Mouse (Mus musculus) embryonic facial prominence, embryonic 14.5 days (tissue): ENCODE measurements at regions not wholly inside any gene's neighbourhood (a gene's known extent, or its start where the extent isn't known, plus 50 kb on each side); places are given as distances from the start of the nearest gene placed in this dataset.

Source experiments
- ATAC-seq: fragments of 200-750 bp; cut with Nextera tagmentation; 2 replicates; pipeline ENCODE4 v1.8.0; 2017; ENCODE audit warnings: low read depth, moderate number of reproducible peaks, moderate TSS enrichment
- DNase-seq: peaks from one replicate; pipeline ENCODE4 v3.0.0-alpha.2; 2015; ENCODE audit warnings: low spot score
- H3K27ac ChIP-seq: fragments of 300-500 bp; sonication (generic); replicated peaks from 2 replicates; pipeline ENCODE4 v1.5.1; 2014; ENCODE audit warnings: low read depth, mild to moderate bottlenecking, low read length, moderate library complexity
- H3K27me3 ChIP-seq: fragments of 300-500 bp; sonication (generic); replicated peaks from 2 replicates; pipeline ENCODE4 v1.6.1; 2014; ENCODE audit warnings: low read length; ENCODE audit not compliant: control insufficient read depth, insufficient read depth
- H3K36me3 ChIP-seq: fragments of 300-500 bp; sonication (generic); 2 replicates; pipeline ENCODE4 v1.6.1; 2014; ENCODE audit warnings: low read length, mixed read lengths; ENCODE audit not compliant: control insufficient read depth, insufficient read depth
- H3K4me1 ChIP-seq: fragments of 300-500 bp; sonication (generic); 2 replicates; pipeline ENCODE4 v1.6.1; 2014; ENCODE audit warnings: antibody characterized with exemption, low read length; ENCODE audit not compliant: control insufficient read depth, insufficient read depth
- H3K4me2 ChIP-seq: fragments of 300-500 bp; sonication (generic); 2 replicates; pipeline ENCODE4 v1.6.1; 2014; ENCODE audit warnings: low read depth, mild to moderate bottlenecking, low read length, moderate library complexity, mixed read lengths
- H3K4me3 ChIP-seq: fragments of 300-500 bp; sonication (generic); 2 replicates; pipeline ENCODE4 v1.5.1; 2014; ENCODE audit warnings: low read depth, mild to moderate bottlenecking, low read length
- H3K9ac ChIP-seq: fragments of 300-500 bp; sonication (generic); 2 replicates; pipeline ENCODE4 v1.6.1; 2014; ENCODE audit warnings: low read depth, mild to moderate bottlenecking, low read length, moderate library complexity, mixed read lengths
- H3K9me3 ChIP-seq: fragments of 300-500 bp; sonication (generic); 2 replicates; pipeline ENCODE4 v1.6.1; 2016; ENCODE audit warnings: low read length; ENCODE audit not compliant: control insufficient read depth
- WGBS: fragments of 180-500 bp; shearing (Covaris S2); extraction: QIAGEN DNeasy Blood & Tissue Kit; methylation state at CpG from one replicate; pipeline ENCODE4 v1.1.7; 2014; 5-methylcytosine and 5-hydroxymethylcytosine counted together

- WGBS = 86% methylated on average over 2 of the region's 2 CpGs
- H3K27me3 ChIP-seq = no peaks in the 10 kb centered on the region
- DNase-seq (no peak), ATAC-seq (no peak)
- H3K9ac ChIP-seq = no peak overlapping the region
- no peaks in the 10 kb centered on the region for H3K4me1 ChIP-seq
- H3K27ac ChIP-seq = no peak overlapping the region
- H3K4me2 ChIP-seq = no peak overlapping the region
- H3K36me3 ChIP-seq = no peaks in the 10 kb centered on the region
- H3K9me3 ChIP-seq = no peaks in the 10 kb centered on the region
- H3K4me3 ChIP-seq = no peak overlapping the region
Measured at GRCm38 (mm10) chr6:101793986-101794385, 416.3 kb upstream of the Pdzrn3 start.

GRCm38 (mm10) chr6:101777864-101778263, 400.2 kb upstream of the Pdzrn3 start:
- Histone ChIP-seq H3K9ac (no peak overlapping the region), H3K9me3 (0 out of 2 replicates have a peak, but pooled peaks cover 4% of the 10 kb centered on the region), H3K27me3 (no peaks in the 10 kb centered on the region), H3K4me1 (no peaks in the 10 kb centered on the region), H3K4me2 (no peak overlapping the region), H3K4me3 (no peak overlapping the region), H3K36me3 (no peaks in the 10 kb centered on the region), H3K27ac (no peak overlapping the region)
- WGBS = 93% methylated on average over 3 of the region's 3 CpGs
- no peak for DNase-seq
- no peak for ATAC-seq

- Histone ChIP-seq H3K9ac (no peak overlapping the region), H3K4me1 (no peaks in the 10 kb centered on the region), H3K36me3 (no peaks in the 10 kb centered on the region), H3K4me2 (no peak overlapping the region), H3K9me3 (0 out of 2 replicates have a peak, but pooled peaks cover 8% of the 10 kb centered on the region), H3K27me3 (no peaks in the 10 kb centered on the region), H3K27ac (no peak overlapping the region), H3K4me3 (no peak overlapping the region)
- ATAC-seq (no peak), DNase-seq (no peak)
- WGBS = 32% methylated on average over 5 of the region's 5 CpGs
Measured at GRCm38 (mm10) chr6:101773151-101773550, 395.5 kb upstream of the Pdzrn3 start.

- DNase-seq = no peak
- H3K4me2 ChIP-seq = no peak overlapping the region
- H3K4me3 ChIP-seq = no peak overlapping the region
- WGBS = 60% methylated on average over 3 of the region's 3 CpGs
- no peaks in the 10 kb centered on the region for H3K36me3 ChIP-seq
- H3K27me3 ChIP-seq = no peaks in the 10 kb centered on the region
- H3K4me1 ChIP-seq = no peaks in the 10 kb centered on the region
- no peaks in the 10 kb centered on the region for H3K9me3 ChIP-seq
- H3K27ac ChIP-seq = no peak overlapping the region
- no peak for ATAC-seq
- H3K9ac ChIP-seq = no peak overlapping the region
Measured at GRCm38 (mm10) chr6:101735107-101735506, 357.4 kb upstream of the Pdzrn3 start.

- no peak overlapping the region for H3K9ac ChIP-seq
- no peak overlapping the region for H3K4me3 ChIP-seq
- no peaks in the 10 kb centered on the region for H3K27me3 ChIP-seq
- H3K36me3 ChIP-seq = no peaks in the 10 kb centered on the region
- ATAC-seq = no peak
- no peak overlapping the region for H3K27ac ChIP-seq
- no peak overlapping the region for H3K4me2 ChIP-seq
- no peak for DNase-seq
- H3K4me1 ChIP-seq = no peaks in the 10 kb centered on the region
- no peaks in the 10 kb centered on the region for H3K9me3 ChIP-seq
Measured at GRCm38 (mm10) chr6:101720513-101720912, 342.8 kb upstream of the Pdzrn3 start.

GRCm38 (mm10) chr6:101689684-101690083, 312.0 kb upstream of the Pdzrn3 start:
- Histone ChIP-seq H3K4me2 (no peak overlapping the region), H3K27me3 (no peaks in the 10 kb centered on the region), H3K4me3 (no peak overlapping the region), H3K9ac (no peak overlapping the region), H3K9me3 (no peaks in the 10 kb centered on the region), H3K4me1 (no peaks in the 10 kb centered on the region), H3K36me3 (no peaks in the 10 kb centered on the region), H3K27ac (no peak overlapping the region)
- ATAC-seq (no peak), DNase-seq (no peak)
- 94% methylated on average over 2 of the region's 2 CpGs for WGBS

- no peak overlapping the region for H3K9ac ChIP-seq
- H3K4me3 ChIP-seq = no peak overlapping the region
- H3K4me1 ChIP-seq = no peaks in the 10 kb centered on the region
- no peaks in the 10 kb centered on the region for H3K36me3 ChIP-seq
- H3K4me2 ChIP-seq = no peak overlapping the region
- H3K27me3 ChIP-seq = no peaks in the 10 kb centered on the region
- no peak for DNase-seq
- no peak overlapping the region for H3K27ac ChIP-seq
- no peak for ATAC-seq
- no peaks in the 10 kb centered on the region for H3K9me3 ChIP-seq
Measured at GRCm38 (mm10) chr6:101686578-101686977, 308.9 kb upstream of the Pdzrn3 start.

GRCm38 (mm10) chr6:101685734-101686133, 308.0 kb upstream of the Pdzrn3 start:
- WGBS = 67% methylated on average over 8 of the region's 8 CpGs

GRCm38 (mm10) chr6:101684390-101684789, 306.7 kb upstream of the Pdzrn3 start:
- Histone ChIP-seq H3K36me3 (no peaks in the 10 kb centered on the region), H3K4me2 (no peak overlapping the region), H3K27ac (no peak overlapping the region), H3K27me3 (no peaks in the 10 kb centered on the region), H3K9me3 (no peaks in the 10 kb centered on the region), H3K9ac (no peak overlapping the region), H3K4me3 (no peak overlapping the region), H3K4me1 (no peaks in the 10 kb centered on the region)
- DNase-seq (no peak), ATAC-seq (no peak)
- 74% methylated on average over 2 of the region's 2 CpGs for WGBS

More at GRCm38 (mm10) chr6:101685734-101686133, 308.0 kb upstream of the Pdzrn3 start:
- H3K4me1 ChIP-seq = no peaks in the 10 kb centered on the region
- H3K4me3 ChIP-seq = no peak overlapping the region
- no peak overlapping the region for H3K9ac ChIP-seq
- H3K27ac ChIP-seq = no peak overlapping the region
- DNase-seq = no peak
- H3K36me3 ChIP-seq = no peaks in the 10 kb centered on the region
- ATAC-seq = no peak
- no peak overlapping the region for H3K4me2 ChIP-seq
- H3K9me3 ChIP-seq = no peaks in the 10 kb centered on the region
- H3K27me3 ChIP-seq = no peaks in the 10 kb centered on the region
